Mouse (Mus musculus): ENCODE results near the gene Inpp5a. TPM values are rescaled to one million over a fixed set of nuclear protein-coding genes. Genes with fewer than 3 reads are reported as not detected.

Gene Inpp5a
- polyA plus RNA-seq, 1 experiment from 2014 or later: 35.5 TPM

DNA sequence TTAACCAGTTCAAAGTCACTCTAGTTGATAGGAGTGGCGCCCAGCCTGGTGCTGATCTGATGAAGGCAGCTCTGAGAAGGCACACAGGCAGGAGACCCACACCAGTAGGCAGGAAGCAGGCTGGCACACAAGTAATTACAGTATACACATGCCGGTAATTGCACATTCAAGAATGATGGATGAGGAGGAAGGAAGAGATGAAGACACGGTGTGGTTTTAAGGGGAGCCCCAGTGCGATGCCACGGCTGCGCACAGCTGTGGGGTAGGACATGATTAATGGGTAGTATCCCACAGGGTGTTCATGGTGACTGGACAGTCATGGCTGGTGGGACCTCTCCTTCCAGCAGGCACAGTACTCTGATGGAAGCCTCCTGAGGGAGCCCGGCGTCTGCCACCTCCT, 177.6 kb downstream of the Inpp5a start:
- Histone ChIP-seq H3K4me2 (replicated peaks) (no peak overlapping the region), H3K9ac (no peak overlapping the region), H3K27me3 (replicated peaks) (no peaks in the 10 kb centered on the region), H3K9me3 (no peaks in the 10 kb centered on the region), H3K36me3 (peaks cover 14% of the 10 kb centered on the region), H3K4me1 (replicated peaks) (no peaks in the 10 kb centered on the region), H3K4me3 (replicated peaks) (no peak overlapping the region), H3K27ac (no peak overlapping the region)
- WGBS: 75% methylated on average over 8 of the region's 8 CpGs
- no peak for ATAC-seq

DNA sequence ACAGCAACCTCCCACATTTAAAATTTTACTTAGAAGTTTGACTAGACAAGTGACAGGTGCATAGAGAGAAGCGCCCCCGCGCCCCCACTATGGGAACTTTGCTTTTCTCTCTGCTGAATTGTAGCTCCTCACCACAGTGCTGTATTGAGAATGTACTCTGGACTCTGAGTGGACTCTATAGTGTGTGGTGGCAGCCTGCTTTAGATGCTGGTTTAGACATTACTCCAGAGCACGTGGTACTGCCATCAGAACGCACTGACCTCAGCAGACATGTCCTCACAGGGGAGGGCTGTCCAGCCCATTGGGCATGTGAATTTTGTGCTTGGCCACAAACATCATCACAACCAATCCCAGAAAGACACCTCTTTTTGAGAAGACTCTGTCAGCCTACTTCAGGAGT, 181.9 kb downstream of the Inpp5a start:
- H3K27me3 ChIP-seq (replicated peaks): no peaks in the 10 kb centered on the region
- H3K36me3 ChIP-seq: peaks cover 16% of the 10 kb centered on the region
- H3K9ac ChIP-seq: no peak overlapping the region
- H3K4me3 ChIP-seq (replicated peaks): no peak overlapping the region
- H3K4me1 ChIP-seq (replicated peaks): no peaks in the 10 kb centered on the region
- WGBS: 95% methylated on average over 5 of the region's 5 CpGs
- no peak overlapping the region for H3K4me2 ChIP-seq (replicated peaks)
- H3K27ac ChIP-seq: no peak overlapping the region
- no peaks in the 10 kb centered on the region for H3K9me3 ChIP-seq
- ATAC-seq: no peak

DNA sequence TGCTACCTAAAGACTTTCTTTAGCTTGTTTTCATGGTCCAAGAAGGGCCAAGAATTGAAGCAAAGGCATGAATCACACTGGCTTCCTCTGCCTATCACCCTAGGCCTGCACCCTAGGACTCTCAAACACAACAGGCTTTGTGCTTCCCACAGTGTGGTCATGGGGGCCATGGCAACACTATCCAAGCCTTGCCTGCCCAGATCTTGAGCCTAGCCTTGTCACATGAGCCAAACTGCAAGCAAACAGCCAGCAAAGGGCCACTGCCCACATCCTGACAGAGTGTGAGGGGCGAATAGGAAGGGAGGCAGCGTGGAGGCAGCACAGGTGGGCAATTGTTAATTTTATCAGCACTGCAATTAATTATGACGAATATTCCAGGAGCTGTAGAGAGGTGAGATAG, 183.8 kb downstream of the Inpp5a start:
- Histone ChIP-seq H3K4me2 (replicated peaks) (no peak overlapping the region), H3K9ac (no peak overlapping the region), H3K4me3 (replicated peaks) (no peak overlapping the region), H3K4me1 (replicated peaks) (no peaks in the 10 kb centered on the region), H3K27me3 (replicated peaks) (no peaks in the 10 kb centered on the region), H3K36me3 (peaks cover 14% of the 10 kb centered on the region), H3K27ac (no peak overlapping the region), H3K9me3 (no peaks in the 10 kb centered on the region)
- 83% methylated on average over 3 of the region's 3 CpGs for WGBS
- peak; percentile 53; the same call in 1 of the 2 replicates for ATAC-seq

DNA sequence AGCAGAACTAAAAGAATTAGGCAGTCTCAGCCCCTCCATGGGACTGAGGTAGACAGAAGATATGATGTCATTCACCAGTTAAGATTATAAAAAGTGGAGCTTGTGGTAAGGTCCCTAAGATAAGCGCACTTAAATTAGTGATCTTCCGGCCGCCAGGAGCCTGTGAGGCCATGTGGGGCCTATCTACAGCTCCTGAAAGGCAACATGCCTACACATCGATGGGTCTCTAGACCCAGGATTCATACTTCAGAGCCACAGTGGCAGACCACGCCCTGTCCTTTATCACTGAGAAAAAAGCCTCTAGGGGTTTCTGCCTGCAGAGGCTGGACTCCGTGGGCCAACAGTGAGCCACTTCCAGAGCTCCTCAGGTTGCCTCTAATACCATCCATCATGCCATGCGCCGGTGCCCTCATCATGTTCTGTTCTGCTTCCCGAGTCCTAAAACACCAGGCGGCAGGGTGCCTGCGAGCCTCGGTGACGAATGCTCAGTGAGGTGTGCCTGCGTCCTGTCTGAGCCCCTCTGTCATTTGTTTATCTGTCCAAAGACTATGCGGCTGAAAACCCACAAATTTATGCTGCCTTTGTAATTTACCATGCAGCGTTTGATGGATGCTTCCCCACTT, 187.3 kb downstream of the Inpp5a start:
- peaks cover 22% of the 10 kb centered on the region for H3K27me3 ChIP-seq (replicated peaks)
- no peak overlapping the region for H3K4me2 ChIP-seq (replicated peaks)
- H3K9me3 ChIP-seq: no peaks in the 10 kb centered on the region
- 71% methylated on average over 16 of the region's 16 CpGs for WGBS
- no peak overlapping the region for H3K4me3 ChIP-seq (replicated peaks)
- peaks cover 14% of the 10 kb centered on the region for H3K36me3 ChIP-seq
- no peak overlapping the region for H3K9ac ChIP-seq
- ATAC-seq: no peak
- H3K27ac ChIP-seq: no peak overlapping the region
- H3K4me1 ChIP-seq (replicated peaks): peaks cover 4% of the 10 kb centered on the region

DNA sequence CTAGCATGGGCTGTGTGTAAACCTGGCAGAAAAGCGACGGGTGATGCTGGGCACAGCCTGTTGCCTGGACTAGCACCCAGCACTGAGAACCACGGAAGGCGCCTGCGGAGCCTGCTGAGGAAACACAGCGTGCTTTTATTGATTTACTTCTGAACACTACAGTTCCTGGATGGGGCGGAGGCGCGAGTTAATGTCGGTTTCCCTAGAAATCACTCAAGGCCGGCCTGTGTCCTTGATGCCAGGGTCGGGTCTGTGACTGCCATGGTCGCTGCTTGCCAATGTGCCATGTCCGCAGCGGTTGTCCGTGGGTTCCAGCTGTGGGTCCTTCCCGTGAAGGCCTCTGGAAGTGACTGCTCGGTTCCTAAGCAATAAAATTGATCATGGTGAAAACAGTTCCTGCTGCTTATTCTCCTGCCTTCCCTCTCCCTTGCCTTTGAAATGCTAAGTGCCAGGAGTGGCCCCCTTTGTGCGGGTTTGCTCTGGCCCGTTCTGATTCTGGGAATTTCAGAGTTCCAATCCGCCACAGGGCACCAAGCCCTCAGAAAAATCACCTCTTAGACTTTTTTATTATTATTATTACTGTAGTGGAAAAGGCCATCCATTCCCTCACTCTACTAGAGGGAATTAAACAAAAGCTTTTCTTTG, 190.5 kb downstream of the Inpp5a start:
- no peaks in the 10 kb centered on the region for H3K9me3 ChIP-seq
- H3K4me3 ChIP-seq (replicated peaks): no peak overlapping the region
- H3K4me1 ChIP-seq (replicated peaks): peaks cover 24% of the 10 kb centered on the region
- no peak for ATAC-seq
- 76% methylated on average over 21 of the region's 21 CpGs for WGBS
- H3K27ac ChIP-seq: no peak overlapping the region
- H3K27me3 ChIP-seq (replicated peaks): peaks cover 54% of the 10 kb centered on the region
- H3K36me3 ChIP-seq: peaks cover 10% of the 10 kb centered on the region; the same call in 1 of the 2 replicates
- no peak overlapping the region for H3K9ac ChIP-seq
- H3K4me2 ChIP-seq (replicated peaks): no peak overlapping the region

DNA sequence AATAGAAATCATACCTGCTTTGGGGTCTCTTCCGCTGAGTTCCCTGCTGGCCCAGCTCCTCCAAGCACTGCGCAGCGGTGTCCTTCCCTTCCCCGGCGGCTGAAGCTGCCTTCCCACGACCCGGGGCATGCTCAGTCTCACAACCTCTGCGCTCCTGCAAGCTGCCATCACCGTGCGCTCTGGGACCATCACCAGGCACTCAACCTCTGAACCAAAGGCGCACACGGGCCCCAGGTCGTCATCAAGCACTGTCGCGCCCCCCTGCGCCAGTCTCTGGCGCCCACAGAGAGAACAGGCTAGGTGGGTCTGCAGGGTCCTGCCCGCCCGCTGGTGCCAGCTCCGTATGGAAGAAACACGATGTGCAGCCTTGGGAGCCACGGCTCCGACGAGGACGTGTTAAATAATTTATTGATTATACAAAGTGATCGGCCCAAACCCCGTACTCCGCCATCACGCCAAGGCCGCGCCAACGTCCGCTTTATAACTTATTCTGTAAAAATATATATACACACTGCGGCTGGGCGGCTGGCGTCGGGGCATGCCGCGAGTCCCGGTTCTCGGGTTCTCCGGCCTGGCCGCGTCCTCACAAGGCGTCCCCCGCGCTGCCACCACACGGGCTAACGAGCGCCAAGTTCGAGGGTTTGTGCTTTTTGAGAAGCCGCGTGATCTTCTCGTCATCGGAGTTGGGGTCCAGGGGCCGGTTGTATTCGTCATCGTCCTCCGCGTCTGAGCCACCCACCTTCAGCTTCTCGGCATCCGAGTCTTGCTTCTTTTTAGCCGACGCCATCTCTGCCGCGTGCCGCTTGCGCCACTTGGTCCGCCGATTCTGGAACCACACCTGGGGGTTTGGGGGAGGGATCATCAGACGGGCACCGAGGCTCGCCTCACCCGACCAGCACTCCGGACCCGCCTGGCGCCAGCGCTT, 192.2 kb downstream of the Inpp5a start:
- Histone ChIP-seq H3K27ac (no peak overlapping the region), H3K4me3 (replicated peaks) (peak overlapping the region; percentile 32), H3K4me2 (replicated peaks) (peak overlapping the region; percentile 74), H3K4me1 (replicated peaks) (peaks cover 27% of the 10 kb centered on the region), H3K27me3 (replicated peaks) (peaks cover 71% of the 10 kb centered on the region), H3K36me3 (0 out of 2 replicates have a peak, but pooled peaks cover 5% of the 10 kb centered on the region), H3K9me3 (no peaks in the 10 kb centered on the region), H3K9ac (no peak overlapping the region)
- ATAC-seq: no peak
- WGBS: 3% methylated on average over 78 of the region's 78 CpGs

DNA sequence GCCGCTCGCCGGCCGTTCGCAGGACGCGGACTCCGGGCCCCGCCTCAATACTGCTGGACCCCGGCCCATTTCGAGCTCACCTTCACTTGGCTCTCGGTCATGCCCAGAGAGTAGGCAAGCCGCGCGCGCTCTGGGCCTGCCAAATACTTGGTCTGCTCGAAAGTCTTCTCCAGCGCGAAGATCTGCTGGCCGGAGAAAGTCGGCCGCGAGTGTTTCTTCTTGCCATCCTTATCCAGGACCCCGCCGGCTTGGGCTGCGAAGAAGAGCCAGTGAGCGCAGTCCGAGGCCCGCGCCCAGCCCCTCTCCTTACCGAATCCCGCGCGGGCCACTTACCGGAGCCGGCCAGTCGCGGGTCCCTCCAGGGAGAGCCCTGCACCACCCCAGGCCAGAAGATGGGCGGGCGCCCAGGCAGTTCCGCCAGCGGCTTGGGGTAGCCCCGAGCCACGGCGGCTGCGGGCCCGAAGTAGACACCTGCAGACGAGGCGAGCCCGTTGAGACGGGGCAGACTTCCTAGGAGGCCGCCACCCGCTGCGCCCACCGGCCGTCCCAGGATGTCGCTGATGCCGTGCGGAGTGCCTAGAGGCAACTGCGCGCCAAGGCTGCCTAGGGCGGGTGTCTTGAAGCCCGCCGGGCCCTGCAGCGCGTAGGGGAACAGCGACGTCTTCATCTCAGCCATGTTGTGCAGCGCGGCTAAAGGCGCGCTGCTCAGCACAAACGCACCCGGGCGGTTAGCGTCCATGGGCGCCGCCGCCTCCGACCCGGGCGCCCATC, 193.1 kb downstream of the Inpp5a start:
- peak; percentile 39 for ATAC-seq
- H3K4me3 ChIP-seq (replicated peaks): peak overlapping the region; percentile 32
- H3K9ac ChIP-seq: no peak overlapping the region
- H3K36me3 ChIP-seq: 0 out of 2 replicates have a peak, but pooled peaks cover 5% of the 10 kb centered on the region
- no peaks in the 10 kb centered on the region for H3K9me3 ChIP-seq
- H3K4me1 ChIP-seq (replicated peaks): peaks cover 27% of the 10 kb centered on the region
- H3K27ac ChIP-seq: no peak overlapping the region
- H3K27me3 ChIP-seq (replicated peaks): peaks cover 80% of the 10 kb centered on the region
- WGBS: under 1% methylated on average over 82 of the region's 82 CpGs
- H3K4me2 ChIP-seq (replicated peaks): peak overlapping the region; percentile 74

DNA sequence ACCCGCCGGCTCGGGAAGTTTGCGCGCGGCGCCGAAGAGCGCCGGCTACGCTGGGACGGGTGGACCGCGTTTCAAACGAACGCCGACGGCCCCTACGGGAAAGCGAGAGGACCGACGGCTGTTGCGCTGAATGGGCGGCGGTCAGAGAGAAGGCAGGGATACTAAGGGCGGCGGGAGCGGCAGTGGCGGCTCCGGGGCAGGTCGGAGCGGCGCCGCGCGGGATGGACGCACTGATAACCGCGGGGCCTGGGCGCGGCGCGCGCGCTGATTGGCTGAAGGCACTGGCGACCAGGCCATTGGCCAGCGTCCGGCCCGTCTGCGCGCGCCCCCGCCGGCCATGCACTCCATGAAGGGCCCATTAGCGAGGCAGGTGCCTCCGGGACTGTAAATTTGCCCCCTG, 193.7 kb downstream of the Inpp5a start, which contains the start of gene Nkx6-2:
Gene Nkx6-2, minus strand, starts transcription at position 203 of the 400 bp plus-strand sequence.
- peaks cover 27% of the 10 kb centered on the region for H3K4me1 ChIP-seq (replicated peaks)
- WGBS: under 1% methylated on average over 54 of the region's 56 CpGs
- H3K9me3 ChIP-seq: no peaks in the 10 kb centered on the region
- no peak within 1 kb of the TSS for H3K27ac ChIP-seq
- H3K36me3 ChIP-seq: 0 out of 2 replicates have a peak, but pooled peaks cover 5% of the 10 kb centered on the region
- H3K27me3 ChIP-seq (replicated peaks): peaks cover 86% of the 10 kb centered on the region
- H3K4me2 ChIP-seq (replicated peaks): peak within 1 kb of the TSS; percentile 74
- H3K4me3 ChIP-seq (replicated peaks): peak within 1 kb of the TSS; percentile 32
- no peak within 1 kb of the TSS for H3K9ac ChIP-seq
- ATAC-seq: peak; percentile 52

DNA sequence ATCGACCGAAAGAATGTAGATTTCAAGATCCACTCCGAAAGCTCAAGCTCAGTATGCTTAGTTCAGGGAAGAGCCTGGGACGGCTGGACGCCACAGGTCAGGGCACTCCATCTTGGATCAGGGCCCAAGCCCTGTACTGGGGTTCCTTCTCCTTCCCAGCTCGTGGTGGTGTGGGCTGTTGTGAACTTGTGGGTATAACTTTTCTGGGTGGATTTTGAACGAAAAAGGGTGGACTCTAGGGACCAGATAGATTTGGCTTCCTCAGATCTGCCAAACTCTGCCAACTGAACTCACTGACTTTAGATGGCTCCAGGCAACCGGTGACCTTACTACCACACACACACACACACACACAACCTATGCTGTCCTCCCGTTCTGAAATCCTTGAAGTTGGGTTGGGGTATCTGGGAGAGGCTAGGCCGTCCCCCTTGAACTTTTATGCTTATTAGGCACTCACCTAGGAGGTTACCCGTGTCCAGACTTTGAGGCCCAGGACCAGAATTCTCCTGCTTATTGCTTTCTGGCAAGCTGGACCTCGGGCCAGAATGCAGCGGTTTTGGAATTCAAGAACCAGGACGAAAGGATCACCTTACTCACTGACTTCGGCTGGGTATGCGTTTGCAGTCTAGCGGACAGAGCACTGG, 194.3 kb downstream of the Inpp5a start:
- Histone ChIP-seq H3K9me3 (no peaks in the 10 kb centered on the region), H3K4me1 (replicated peaks) (peaks cover 27% of the 10 kb centered on the region), H3K36me3 (0 out of 2 replicates have a peak, but pooled peaks cover 2% of the 10 kb centered on the region), H3K27ac (no peak overlapping the region), H3K9ac (no peak overlapping the region), H3K4me3 (replicated peaks) (no peak overlapping the region), H3K4me2 (replicated peaks) (0 out of 2 replicates have a peak overlapping the region, but pooled peaks have one; percentile 74), H3K27me3 (replicated peaks) (peaks cover 91% of the 10 kb centered on the region)
- no peak for ATAC-seq
- WGBS: 16% methylated on average over 17 of the region's 17 CpGs

DNA sequence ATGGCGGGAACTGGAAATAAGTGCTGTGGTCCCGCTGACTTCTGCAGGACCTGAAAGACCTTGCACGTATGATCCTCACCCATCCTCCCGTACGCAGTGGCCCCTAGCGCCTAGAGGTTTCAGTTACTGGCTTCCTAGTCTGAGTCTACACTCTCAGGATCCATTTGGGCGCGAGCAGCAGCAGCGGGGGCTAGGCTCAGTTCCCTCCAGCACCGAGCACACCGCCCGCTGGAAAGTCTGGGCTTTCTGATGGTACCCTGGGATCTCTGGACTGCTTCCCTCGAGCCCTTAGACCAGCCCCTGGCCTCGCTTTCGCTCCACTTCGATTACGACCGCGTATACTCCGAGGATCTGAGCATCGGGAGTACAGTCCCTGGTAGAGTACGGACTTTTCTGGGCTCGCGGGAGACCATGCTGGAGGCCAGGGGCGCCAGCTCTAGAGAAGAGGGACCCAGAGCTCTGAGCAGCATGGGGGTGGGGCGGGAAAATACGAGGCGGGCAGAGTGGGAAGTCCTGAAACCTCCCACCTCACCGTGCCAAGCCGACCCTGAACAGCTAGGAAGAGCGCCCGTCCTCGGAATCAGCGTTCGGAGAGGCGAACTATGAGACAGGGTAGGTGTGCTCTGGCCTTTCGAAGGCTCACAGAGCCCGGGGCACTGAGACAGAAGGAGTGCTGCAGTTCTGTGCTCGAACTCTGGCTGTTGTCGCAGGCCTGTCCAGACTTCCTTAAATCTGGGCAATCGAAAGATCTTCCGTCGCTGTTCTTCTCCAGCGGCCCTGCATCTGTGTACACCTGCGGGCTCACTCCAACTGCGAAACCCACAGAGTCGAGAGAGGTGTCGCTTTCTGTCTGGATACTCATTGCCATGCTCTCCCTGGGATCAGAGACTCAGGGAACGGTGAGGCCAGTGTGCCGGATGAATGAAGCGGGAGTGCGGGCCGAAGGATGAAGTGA, 195.6 kb downstream of the Inpp5a start:
- Histone ChIP-seq H3K9ac (no peak overlapping the region), H3K9me3 (no peaks in the 10 kb centered on the region), H3K27ac (no peak overlapping the region), H3K4me2 (replicated peaks) (no peak overlapping the region; the same call in 1 of the 2 replicates), H3K36me3 (no peaks in the 10 kb centered on the region), H3K27me3 (replicated peaks) (peaks cover 93% of the 10 kb centered on the region), H3K4me1 (replicated peaks) (peaks cover 27% of the 10 kb centered on the region), H3K4me3 (replicated peaks) (no peak overlapping the region)
- ATAC-seq: no peak
- 1% methylated on average over 53 of the region's 53 CpGs for WGBS
